Mouse (Mus musculus): ENCODE data around the gene Gm29609.

GRCm38 (mm10) chr5:31162462-31162861, 17.2 kb downstream of the Gm29609 start:
- TF ChIP-seq CTCF (IDR thresholded peaks at IDR 0.05; ENCODE audit: low read depth) (no peak), EP300 (IDR thresholded peaks at IDR 0.05; ENCODE audit: low read depth) (no peak)

Measured in heart, postnatal 0 days (tissue).